Mouse (Mus musculus): Measurements from ENCODE around the gene Msrb3. TPM values are rescaled to one million over a fixed set of nuclear protein-coding genes. Genes with fewer than 3 reads are reported as not detected.

Gene Msrb3
- total RNA-seq, 1 experiment from 2014 or later, result not detected

- ATAC-seq (ENCODE audit: extremely low read depth, insufficient number of reproducible peaks, low FRiP score, poor library complexity, severe bottlenecking), result no peak
These were observed 164.5 kb downstream of the Msrb3 start for GRCm38 (mm10) chr10:120734364-120734763.

Other genes with a start within 250 kb of the Msrb3 start
- 26.5 and 30.0 TPM in 2 replicates for gene Lemd3, start 80.2 kb upstream of the Msrb3 start, total RNA-seq (2017)
- not detected in 2 replicates for gene Wif1, start 134.9 kb upstream of the Msrb3 start, total RNA-seq (2017)